Mouse (Mus musculus) ES-Bruce4 (cell line): ENCODE results near the gene Cdc42. TPM values are rescaled to one million over a fixed set of nuclear protein-coding genes. Genes with fewer than 3 reads are reported as not detected.

Experiments used
- H3K27ac ChIP-seq: 2 replicates; pipeline ENCODE4 v1.5.1; 2012; ENCODE audit warnings: low read length, inconsistent platforms; ENCODE audit not compliant: insufficient read depth
- H3K27me3 ChIP-seq: 2 replicates; pipeline ENCODE4 v1.6.1; 2012; ENCODE audit warnings: mild to moderate bottlenecking, low read length, inconsistent platforms; ENCODE audit not compliant: control insufficient read depth, poor library complexity, insufficient read depth, severe bottlenecking
- H3K36me3 ChIP-seq: 2 replicates; pipeline ENCODE4 v1.6.1; 2012; ENCODE audit warnings: inconsistent platforms, mild to moderate bottlenecking, low read length, moderate library complexity; ENCODE audit not compliant: control insufficient read depth, poor library complexity, insufficient read depth, severe bottlenecking
- H3K4me1 ChIP-seq: one replicate; pipeline ENCODE4 v1.8.1; 2011; ENCODE audit warnings: low read length; ENCODE audit not compliant: control insufficient read depth, insufficient read depth
- H3K4me3 ChIP-seq: 2 replicates; pipeline ENCODE4 v1.5.1; 2011; ENCODE audit warnings: low read depth, mild to moderate bottlenecking, low read length
- H3K9ac ChIP-seq: 2 replicates; pipeline ENCODE4 v1.6.1; 2012; ENCODE audit warnings: low read depth, mild to moderate bottlenecking, inconsistent platforms; ENCODE audit not compliant: poor library complexity, severe bottlenecking
- H3K9me3 ChIP-seq: replicated peaks from 2 replicates; pipeline ENCODE4 v1.6.1; 2012; ENCODE audit warnings: mild to moderate bottlenecking, low read length, inconsistent platforms; ENCODE audit not compliant: control insufficient read depth, poor library complexity, insufficient read depth, severe bottlenecking
- CTCF ChIP-seq: IDR thresholded peaks from one replicate; pipeline ENCODE4 v1.8.1; 2011; ENCODE audit warnings: low read depth, low read length
- EP300 ChIP-seq: IDR thresholded peaks from 2 replicates; pipeline ENCODE4 v1.6.1; 2011; ENCODE audit warnings: low read depth, low read length; ENCODE audit not compliant: insufficient read depth
- POLR2A ChIP-seq: IDR thresholded peaks from one replicate; pipeline ENCODE4 v1.8.1; 2011; ENCODE audit warnings: low read length; ENCODE audit not compliant: insufficient read depth
- polyA plus RNA-seq: library from polyadenylated mRNA; stranded (reverse); fragments of >200 nt; gene quantifications from 2 replicates; pipeline ENCODE4 v1.2.4, GENCODE M21; 2011; ENCODE audit warnings: low read depth; ENCODE audit not compliant: missing spikeins, insufficient read depth, insufficient read length

Cdc42 gene
- polyA plus RNA-seq, 1 experiment = 476 TPM

DNA sequence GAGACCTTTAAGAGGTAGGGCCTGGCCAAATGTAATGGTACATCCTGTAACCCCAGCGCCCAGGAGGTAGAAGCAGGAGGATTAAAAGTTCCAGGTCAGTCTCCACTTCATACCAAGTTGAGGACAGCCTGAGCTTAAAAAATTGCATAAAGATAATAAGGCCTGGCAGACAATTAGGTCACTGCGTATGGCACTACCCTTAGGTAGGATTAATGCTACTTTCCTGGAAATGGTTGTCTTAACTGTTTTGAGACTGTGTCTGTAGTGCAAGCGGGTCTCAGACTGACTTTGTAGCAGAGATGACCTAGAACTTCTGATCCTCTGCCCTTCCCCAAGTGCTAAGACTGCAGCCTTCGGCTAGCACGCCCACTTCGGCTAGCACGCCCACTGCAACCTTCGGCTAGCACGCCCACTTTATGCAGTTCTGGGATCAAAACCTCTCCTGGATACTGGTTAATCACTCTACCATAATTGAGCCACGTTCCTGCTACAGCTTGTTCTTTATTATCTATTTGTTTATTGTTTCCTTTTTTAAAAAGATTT lies 22.3 kb upstream of the Cdc42 start:
- Histone ChIP-seq H3K9ac (no peak overlapping the region), H3K4me3 (peak overlapping the region; percentile 9; the same call in 1 of the 2 replicates), H3K36me3 (no peaks in the 10 kb centered on the region), H3K27ac (no peak overlapping the region), H3K4me1 (no peaks in the 10 kb centered on the region), H3K27me3 (no peaks in the 10 kb centered on the region), H3K9me3 (no peaks in the 10 kb centered on the region)
- TF ChIP-seq POLR2A (no peak), EP300 (no peak), CTCF (no peak)

DNA sequence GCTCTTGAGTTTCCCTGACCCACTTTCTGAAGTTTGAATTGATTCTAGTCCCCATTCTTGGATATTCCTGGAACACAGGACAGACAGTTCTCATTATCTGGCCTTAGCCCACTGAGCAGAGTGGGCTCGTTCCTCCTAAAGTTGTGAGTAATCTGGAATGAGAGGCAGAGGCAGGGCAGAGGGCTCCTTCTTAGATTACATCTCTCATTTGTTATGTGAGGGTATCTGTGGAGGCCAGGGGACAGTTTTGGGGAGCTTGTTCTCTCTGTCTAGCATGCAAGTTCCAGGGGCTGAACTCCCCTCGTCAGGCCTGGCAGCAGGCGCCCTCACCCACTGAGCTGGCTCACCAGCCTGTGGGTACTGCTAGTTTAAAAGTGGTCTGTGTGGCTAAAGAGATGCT lies 21.6 kb upstream of the Cdc42 start:
- TF ChIP-seq POLR2A (no peak), CTCF (no peak), EP300 (no peak)
- Histone ChIP-seq H3K9ac (no peak overlapping the region), H3K9me3 (no peaks in the 10 kb centered on the region), H3K4me1 (no peaks in the 10 kb centered on the region), H3K36me3 (no peaks in the 10 kb centered on the region), H3K27ac (no peak overlapping the region), H3K4me3 (no peak overlapping the region), H3K27me3 (no peaks in the 10 kb centered on the region)

DNA sequence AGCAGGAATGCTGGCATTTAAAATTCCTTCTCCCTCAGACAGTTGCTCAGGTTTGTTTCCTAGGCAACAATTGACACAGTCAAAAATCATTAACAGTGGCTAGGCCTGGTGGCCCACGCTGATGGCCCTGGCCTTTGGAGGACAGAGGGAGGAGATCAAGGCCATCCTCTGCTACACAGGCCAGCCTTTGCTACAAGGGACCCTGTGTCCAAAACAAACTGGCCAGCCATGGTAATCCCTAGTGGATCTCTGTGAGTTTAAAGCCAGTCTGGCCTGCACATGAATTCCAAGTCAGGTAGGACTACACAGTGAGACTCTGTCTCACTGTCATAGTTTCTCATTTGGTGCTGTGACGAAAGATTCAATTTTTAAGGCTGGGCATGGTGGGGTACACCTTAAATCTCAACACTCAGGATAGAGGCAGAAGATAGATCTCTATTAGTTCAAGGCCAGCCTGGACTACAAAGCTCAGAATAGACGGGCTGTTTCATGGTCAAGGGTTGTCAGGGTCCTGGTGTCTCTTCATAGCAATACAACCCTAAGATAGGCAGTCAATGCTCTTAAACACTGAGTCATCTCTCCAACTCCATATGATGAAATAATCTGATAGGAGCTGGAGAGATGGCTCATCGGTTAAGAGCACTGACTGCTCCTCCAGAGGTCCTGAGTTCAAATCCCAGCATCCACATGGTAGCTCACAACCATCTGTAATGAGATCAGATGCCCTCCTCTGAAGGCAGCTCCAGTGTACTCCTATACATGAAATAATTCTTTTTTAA lies 20.2 kb upstream of the Cdc42 start:
- Histone ChIP-seq H3K4me1 (peaks cover 3% of the 10 kb centered on the region), H3K27me3 (no peaks in the 10 kb centered on the region), H3K36me3 (no peaks in the 10 kb centered on the region), H3K27ac (no peak overlapping the region), H3K4me3 (no peak overlapping the region), H3K9ac (no peak overlapping the region), H3K9me3 (no peaks in the 10 kb centered on the region)
- TF ChIP-seq EP300 = no peak
- no peak for TF ChIP-seq CTCF
- no peak for TF ChIP-seq POLR2A

DNA sequence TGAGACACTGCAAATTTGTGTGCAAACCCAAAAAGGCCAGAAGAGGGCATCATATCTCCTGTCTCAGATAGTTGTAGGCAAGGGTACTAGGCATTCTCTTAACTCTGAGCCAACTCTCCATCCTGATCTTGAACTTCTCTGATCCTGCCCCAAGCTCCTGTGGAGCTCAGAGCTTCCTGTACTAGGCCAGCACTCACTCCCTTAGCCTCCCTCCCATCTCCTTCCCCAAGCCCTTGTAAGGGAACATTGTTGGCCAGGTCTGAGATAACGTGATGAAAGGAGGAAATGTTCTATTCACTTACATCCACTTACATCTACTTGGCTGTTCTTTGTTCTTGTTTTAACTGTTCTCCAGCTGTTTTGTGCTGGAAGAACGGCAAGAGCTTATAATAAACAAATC lies 19.3 kb upstream of the Cdc42 start:
- Histone ChIP-seq H3K9ac (no peak overlapping the region), H3K36me3 (no peaks in the 10 kb centered on the region), H3K27ac (no peak overlapping the region), H3K4me1 (peaks cover 3% of the 10 kb centered on the region), H3K4me3 (no peak overlapping the region), H3K9me3 (no peaks in the 10 kb centered on the region), H3K27me3 (no peaks in the 10 kb centered on the region)
- TF ChIP-seq CTCF = no peak
- no peak for TF ChIP-seq EP300
- no peak for TF ChIP-seq POLR2A

DNA sequence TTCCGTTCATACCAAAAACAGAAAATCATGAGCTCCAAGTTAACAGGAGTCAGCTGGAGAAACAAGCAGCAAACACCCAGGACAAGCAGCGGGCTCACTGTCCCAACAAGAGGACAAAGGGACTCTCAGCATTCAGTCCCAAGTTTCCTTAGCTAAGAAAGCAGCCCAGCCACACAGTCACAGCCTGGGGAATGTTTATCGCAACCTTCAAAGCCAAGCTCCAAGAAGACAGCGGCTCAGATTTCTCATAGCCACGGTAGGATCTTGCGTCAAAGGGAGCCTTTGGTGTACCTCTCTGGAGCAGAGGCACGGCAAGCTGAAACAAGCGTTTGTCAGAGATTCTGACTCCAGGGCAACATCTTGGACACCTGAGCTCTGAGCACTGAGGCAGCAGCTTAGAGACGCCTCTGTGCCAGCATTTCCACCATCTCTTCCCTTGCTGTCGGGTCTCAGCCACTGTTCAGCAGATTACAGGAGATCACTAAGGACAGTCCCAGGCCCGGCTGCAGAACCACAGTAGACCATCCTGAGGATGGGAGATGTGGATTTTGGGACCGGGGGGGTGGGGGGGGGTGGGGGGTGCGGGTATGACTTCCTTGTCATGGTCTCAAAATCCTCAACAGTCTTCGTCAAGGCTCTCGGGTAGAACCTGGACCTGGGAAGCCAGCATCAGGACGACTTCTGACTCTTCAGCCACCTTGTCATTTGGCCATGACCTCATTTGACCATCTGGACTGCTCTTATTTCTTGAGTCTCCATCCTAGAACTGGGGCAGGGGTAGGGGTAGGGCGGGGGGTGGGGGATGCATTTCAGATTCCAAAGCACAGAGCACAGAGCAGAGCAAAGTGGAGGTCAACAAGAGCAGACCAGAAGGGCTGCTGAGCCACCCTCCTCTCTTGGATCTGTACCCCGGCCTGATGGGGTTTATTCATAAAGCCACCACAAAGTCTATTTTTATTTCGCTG lies 18.1 kb upstream of the Cdc42 start:
- H3K9me3 ChIP-seq = no peaks in the 10 kb centered on the region
- peaks cover 3% of the 10 kb centered on the region for H3K4me1 ChIP-seq
- H3K9ac ChIP-seq = no peak overlapping the region
- H3K4me3 ChIP-seq = no peak overlapping the region
- H3K27me3 ChIP-seq = no peaks in the 10 kb centered on the region
- no peak for TF ChIP-seq CTCF
- TF ChIP-seq POLR2A = no peak
- H3K27ac ChIP-seq = peak overlapping the region; percentile 0; the same call in 1 of the 2 replicates
- no peaks in the 10 kb centered on the region for H3K36me3 ChIP-seq

DNA sequence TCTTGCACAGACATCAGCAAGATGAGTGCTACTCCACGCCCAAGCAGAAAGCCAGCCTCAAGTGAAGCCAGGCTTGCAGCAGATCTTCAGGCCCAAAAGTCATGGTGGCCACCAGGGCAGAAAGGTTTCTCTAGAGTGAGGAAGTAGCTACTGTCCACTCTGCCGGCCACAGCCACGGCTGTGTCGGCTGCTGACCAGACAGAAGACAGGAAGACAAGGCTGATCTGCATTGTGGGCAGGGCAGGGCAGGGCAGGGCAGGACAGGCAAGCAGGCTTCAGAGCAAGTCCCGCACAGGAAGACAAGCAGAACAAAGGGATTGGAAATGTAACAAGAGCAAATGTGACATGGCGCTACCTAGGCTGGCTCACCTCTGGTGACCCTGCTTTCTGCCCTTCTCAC lies 16.2 kb upstream of the Cdc42 start:
- TF ChIP-seq CTCF (no peak), POLR2A (no peak), EP300 (no peak)
- Histone ChIP-seq H3K36me3 (no peaks in the 10 kb centered on the region), H3K4me3 (no peak overlapping the region), H3K9me3 (no peaks in the 10 kb centered on the region), H3K9ac (no peak overlapping the region), H3K4me1 (peaks cover 3% of the 10 kb centered on the region), H3K27me3 (no peaks in the 10 kb centered on the region), H3K27ac (peak overlapping the region; percentile 5; the same call in 1 of the 2 replicates)
